Mouse (Mus musculus) midbrain, embryonic 13.5 days (tissue): ENCODE results near the gene 9530077C05Rik. TPM values are rescaled to one million over a fixed set of nuclear protein-coding genes. Genes with fewer than 3 reads are reported as not detected.

Source experiments
- polyA plus RNA-seq: library from polyadenylated mRNA; unstranded; fragments of >200 nt; fragmentation: Nextera tagmentation; extraction: Ambion mirVana; gene quantifications from 2 replicates; pipeline ENCODE4 v1.2.1, GENCODE M21; 2015

The 9530077C05Rik gene
- polyA plus RNA-seq, 1 experiment from 2014 or later: 9.9 TPM

Other genes starting within 250 kb of the 9530077C05Rik start
- gene Zfp872, start 223.4 kb upstream of the 9530077C05Rik start, polyA plus RNA-seq: 0.22 and 0.24 TPM in 2 replicates
- 10.1 and 13.4 TPM in 2 replicates for gene Zfp809, start 185.8 kb upstream of the 9530077C05Rik start, polyA plus RNA-seq
- gene Zfp599, start 151.6 kb upstream of the 9530077C05Rik start, polyA plus RNA-seq: 9.7 and 10.0 TPM in 2 replicates
- 39.9 and 43.3 TPM in 2 replicates for gene Zfp810, start 103.9 kb upstream of the 9530077C05Rik start, polyA plus RNA-seq
- gene Anln, start 22.3 kb upstream of the 9530077C05Rik start, polyA plus RNA-seq: 10.7 and 12.1 TPM in 2 replicates
- gene Gm17545, start 42.8 kb downstream of the 9530077C05Rik start, polyA plus RNA-seq: not detected in 2 replicates
- gene Rp9, start 58.2 kb downstream of the 9530077C05Rik start, polyA plus RNA-seq: 61.6 and 64.8 TPM in 2 replicates
- gene Bbs9, start 64.2 kb downstream of the 9530077C05Rik start, polyA plus RNA-seq: 22.5 and 23.8 TPM in 2 replicates